Mouse (Mus musculus): ENCODE results near the gene Spdya.
"Not testable (repeated sequence)": the region's sequence is repeated elsewhere in the genome, so short reads cannot be mapped to it uniquely, and the experiment has no call there.

The Spdya gene

GRCm38 (mm10) chr17:71551757-71552451 is at the start of gene Spdya:
Gene Spdya (plus strand): TSS chr17:71552061.
- DNase-seq (ENCODE audit: inconsistent age in 2 of 2, low spot score in 1 of 2) = peak; percentile 90 to 96

- no peak for DNase-seq (ENCODE audit: inconsistent age in 2 of 2, low spot score in 1 of 2)
Observed at GRCm38 (mm10) chr17:71506832-71507231, 45.0 kb upstream of the Spdya start.

GRCm38 (mm10) chr17:71510297-71510696 is 41.6 kb upstream of the Spdya start:
- no peak for DNase-seq (ENCODE audit: inconsistent age in 2 of 2, low spot score in 1 of 2)

GRCm38 (mm10) chr17:71526302-71526708 is 25.6 kb upstream of the Spdya start:
- DNase-seq (ENCODE audit: inconsistent age in 2 of 2, low spot score in 1 of 2) = no peak

- peak; percentile 97 to 98 for DNase-seq (ENCODE audit: inconsistent age in 2 of 2, low spot score in 1 of 2)
Observed at GRCm38 (mm10) chr17:71526711-71527564, 24.9 kb upstream of the Spdya start, which contains the start of gene Ndc80. Gene Ndc80 (minus strand): TSS chr17:71526857.

- no peak for DNase-seq (ENCODE audit: inconsistent age in 2 of 2, low spot score in 1 of 2)
Observed at GRCm38 (mm10) chr17:71528042-71528441, 23.8 kb upstream of the Spdya start.

- DNase-seq (ENCODE audit: inconsistent age in 2 of 2, low spot score in 1 of 2) = not testable (repeated sequence)
Observed at GRCm38 (mm10) chr17:71535595-71535994, 16.3 kb upstream of the Spdya start.

GRCm38 (mm10) chr17:71537164-71537563 is 14.7 kb upstream of the Spdya start:
- no peak for DNase-seq (ENCODE audit: inconsistent age in 2 of 2, low spot score in 1 of 2)

GRCm38 (mm10) chr17:71548586-71548985 is 3.3 kb upstream of the Spdya start:
- DNase-seq (ENCODE audit: inconsistent age in 2 of 2, low spot score in 1 of 2) = peak in 1 of 2 experiments; percentile 55

GRCm38 (mm10) chr17:71551350-71551749 is 511 bp upstream of the Spdya start:
- DNase-seq (ENCODE audit: inconsistent age in 2 of 2, low spot score in 1 of 2) = no peak

GRCm38 (mm10) chr17:71552901-71553300 is 1.0 kb downstream of the Spdya start:
- DNase-seq (ENCODE audit: inconsistent age in 2 of 2, low spot score in 1 of 2) = peak; percentile 11 to 56

- DNase-seq (ENCODE audit: inconsistent age in 2 of 2, low spot score in 1 of 2) = peak in 1 of 2 experiments; percentile 76
Observed at GRCm38 (mm10) chr17:71561631-71562030, 9.8 kb downstream of the Spdya start.

GRCm38 (mm10) chr17:71579176-71579705 is 27.4 kb downstream of the Spdya start:
- no peak for DNase-seq (ENCODE audit: inconsistent age in 2 of 2, low spot score in 1 of 2)

- no peak for DNase-seq (ENCODE audit: inconsistent age in 2 of 2, low spot score in 1 of 2)
Observed at GRCm38 (mm10) chr17:71597881-71598658, 46.2 kb downstream of the Spdya start.

- peak; percentile 93 to 97 for DNase-seq (ENCODE audit: inconsistent age in 2 of 2, low spot score in 1 of 2)
Observed at GRCm38 (mm10) chr17:71598659-71599554, 47.0 kb downstream of the Spdya start.

GRCm38 (mm10) chr17:71615638-71616318 is 63.9 kb downstream of the Spdya start, which contains the start of gene Wdr43:
Gene Wdr43 (plus strand): TSS chr17:71615895.
- peak; percentile 98 for DNase-seq (ENCODE audit: inconsistent age in 2 of 2, low spot score in 1 of 2)

GRCm38 (mm10) chr17:71616319-71617032 is 64.6 kb downstream of the Spdya start:
- DNase-seq (ENCODE audit: inconsistent age in 2 of 2, low spot score in 1 of 2) = peak; percentile 36 to 71

- DNase-seq (ENCODE audit: inconsistent age in 2 of 2, low spot score in 1 of 2) = peak in 1 of 2 experiments; percentile 20
Observed at GRCm38 (mm10) chr17:71617033-71617362, 65.1 kb downstream of the Spdya start.

- DNase-seq (ENCODE audit: inconsistent age in 2 of 2, low spot score in 1 of 2) = peak in 1 of 2 experiments; percentile 33
Observed at GRCm38 (mm10) chr17:71617974-71618373, 66.1 kb downstream of the Spdya start.

Measured in adrenal gland, adult (tissue).